Mouse (Mus musculus) mature B cell (primary cell): Measurements from ENCODE around the gene Mical1.

Source experiments
- in situ Hi-C: fragments of 300-500 bp; cut with MboI; formaldehyde crosslinking; loops from 2 replicates; pipeline ENCODE4 v1.14.3; 2019

Mical1 gene

GRCm38 (mm10) chr10:41477278-41478181, 1.4 kb downstream of the Mical1 start:
- in situ Hi-C loops = no loop called here

GRCm38 (mm10) chr10:41479961-41480360, 3.8 kb downstream of the Mical1 start:
- in situ Hi-C loops = no loop called here

GRCm38 (mm10) chr10:41480938-41481880, 5.1 kb downstream of the Mical1 start:
- in situ Hi-C loops = no loop called here

- in situ Hi-C loops = no loop called here
Observed at GRCm38 (mm10) chr10:41482446-41482845, 6.3 kb downstream of the Mical1 start.

- in situ Hi-C loops = no loop called here
Observed at GRCm38 (mm10) chr10:41485778-41486177, 9.7 kb downstream of the Mical1 start.

- in situ Hi-C loops = no loop called here
Observed at GRCm38 (mm10) chr10:41486506-41487170, 10.5 kb downstream of the Mical1 start.

GRCm38 (mm10) chr10:41488877-41489276, 12.8 kb downstream of the Mical1 start:
- in situ Hi-C loops = no loop called here

GRCm38 (mm10) chr10:41489294-41489693, 13.2 kb downstream of the Mical1 start:
- in situ Hi-C loops = no loop called here

- in situ Hi-C loops = no loop called here
Observed at GRCm38 (mm10) chr10:41489708-41490517, 13.8 kb downstream of the Mical1 start, which contains the start of the genes Smpd2 and Ppil6. TSS of gene Smpd2 (minus strand) at chr10:41490369. TSS of gene Ppil6 (plus strand) at chr10:41490439.

- in situ Hi-C loops = no loop called here
Observed at GRCm38 (mm10) chr10:41490518-41490873, 14.4 kb downstream of the Mical1 start.

- in situ Hi-C loops = no loop called here
Observed at GRCm38 (mm10) chr10:41491111-41491510, 15.0 kb downstream of the Mical1 start.

GRCm38 (mm10) chr10:41500941-41501340, 24.8 kb downstream of the Mical1 start:
- in situ Hi-C loops = loop anchor here (5.0 to 10.0 kb wide), 2 partner anchors 69 to 196 kb away; partner anchors contain the start of genes Ak9 and Fig4

GRCm38 (mm10) chr10:41504996-41505395, 28.9 kb downstream of the Mical1 start:
- in situ Hi-C loops = loop anchor here (5.0 to 10.0 kb wide), 3 partner anchors 73 to 200 kb away; partner anchors contain the start of genes Ak9 and Fig4

- in situ Hi-C loops = loop anchor here (5.0 to 10.0 kb wide), 2 partner anchors 177 to 201 kb away; partner anchors contain the start of genes Ak9 and Fig4
Observed at GRCm38 (mm10) chr10:41505446-41505845, 29.3 kb downstream of the Mical1 start.

GRCm38 (mm10) chr10:41509160-41509559, 33.0 kb downstream of the Mical1 start:
- in situ Hi-C loops = loop anchor here (5.0 to 10.0 kb wide), 2 partner anchors 173 to 204 kb away; partner anchors contain the start of genes Ak9 and Fig4

GRCm38 (mm10) chr10:41514301-41514700, 38.2 kb downstream of the Mical1 start:
- in situ Hi-C loops = no loop called here

GRCm38 (mm10) chr10:41514921-41515320, 38.8 kb downstream of the Mical1 start:
- in situ Hi-C loops = no loop called here

- in situ Hi-C loops = no loop called here
Observed at GRCm38 (mm10) chr10:41518508-41518980, 42.4 kb downstream of the Mical1 start.

GRCm38 (mm10) chr10:41518981-41519618, 43.0 kb downstream of the Mical1 start, which contains the start of gene Cd164:
TSS of gene Cd164 (plus strand) at chr10:41519414.
- in situ Hi-C loops = no loop called here
